19 mouse cellular contexts compared by ENCODE assay signal in genomic region chr17:44100906-44101305, GRCm38 (mm10). TPM values are rescaled to one million over a fixed set of nuclear protein-coding genes. Genes with fewer than 3 reads are reported as not detected.
DNase-seq lines count a peak whose midpoint lies in the region; ATAC-seq and TF ChIP-seq lines count a peak whose summit lies in the region.
"Had no signal": no experiment of that assay in that cellular context is flagged by ENCODE, and none has a peak within 500 bp of the region (broad histone marks: within the 10 kb centered on the region; RNA-seq: fewer than 3 reads in every experiment).

No protein-coding gene starts in this region.

- peak; percentile 91 for DNase-seq in heart, adult 11 months
- no peak for DNase-seq in heart, adult 8-10 months (ENCODE audit: low spot score)
- DNase-seq in midbrain, embryonic 11.5 days (ENCODE audit: low spot score, missing footprints): peak; percentile 69
- no peak for DNase-seq in midbrain, postnatal 0 days (ENCODE audit: low spot score)
- DNase-seq in lung, postnatal 36 days: peak; percentile 45
- no peak for DNase-seq in urinary bladder, adult 2 months (ENCODE audit: low spot score)
- DNase-seq in forebrain, embryonic 11.5 days (ENCODE audit: low spot score): no peak
- no peak for DNase-seq in retina, postnatal 1 day
- DNase-seq: cerebellum, adult 11-12 months; gastrocnemius, postnatal 10 days; heart, postnatal 14 days; kidney, adult 8-10 months had no signal

- H3K9me3 ChIP-seq in midbrain, embryonic 11.5 days (ENCODE audit: control insufficient read depth, low read length): no peaks in the 10 kb centered on the region
- no peaks in the 10 kb centered on the region for H3K9me3 ChIP-seq in midbrain, postnatal 0 days (ENCODE audit: low read length)
- no peaks in the 10 kb centered on the region for H3K9me3 ChIP-seq in forebrain, embryonic 11.5 days (ENCODE audit: control insufficient read depth, low read length)
- H3K9me3 ChIP-seq: heart, embryonic 10.5 days; hindbrain, embryonic 15.5 days; limb, embryonic 10.5 days had no signal

- no peaks in the 10 kb centered on the region for H3K36me3 ChIP-seq in midbrain, embryonic 11.5 days (ENCODE audit: control insufficient read depth, insufficient read depth, low read length)
- no peaks in the 10 kb centered on the region for H3K36me3 ChIP-seq in midbrain, postnatal 0 days (ENCODE audit: insufficient read depth, low read length)
- no peaks in the 10 kb centered on the region for H3K36me3 ChIP-seq in forebrain, embryonic 11.5 days (ENCODE audit: control insufficient read depth, insufficient read depth, low read length)
- H3K36me3 ChIP-seq: heart, embryonic 10.5 days; hindbrain, embryonic 15.5 days; limb, embryonic 10.5 days had no signal

- ATAC-seq in midbrain, embryonic 11.5 days (ENCODE audit: low FRiP score): no peak
- ATAC-seq in midbrain, postnatal 0 days (ENCODE audit: low FRiP score): no peak
- no peak for ATAC-seq in forebrain, embryonic 11.5 days (replicated peaks; ENCODE audit: low FRiP score)
- ATAC-seq: forebrain, embryonic 14.5 days; midbrain, embryonic 16.5 days; Patski had no signal

- peaks cover 7% of the 10 kb centered on the region; the same call in 1 of the 2 replicates for H3K4me1 ChIP-seq in midbrain, embryonic 11.5 days (ENCODE audit: control insufficient read depth, insufficient read depth, low read length)
- H3K4me1 ChIP-seq in midbrain, postnatal 0 days (ENCODE audit: insufficient read depth, low read length): peaks cover 8% of the 10 kb centered on the region
- H3K4me1 ChIP-seq in forebrain, embryonic 11.5 days (replicated peaks; ENCODE audit: control insufficient read depth, insufficient read depth, low read length): 0 out of 2 replicates have a peak, but pooled peaks cover 2% of the 10 kb centered on the region

- H3K4me3 ChIP-seq in midbrain, embryonic 11.5 days (ENCODE audit: low read depth, low read length): no peak overlapping the region
- no peak overlapping the region for H3K4me3 ChIP-seq in midbrain, postnatal 0 days (ENCODE audit: low read depth, low read length)
- no peak overlapping the region for H3K4me3 ChIP-seq in forebrain, embryonic 11.5 days (ENCODE audit: low read depth, low read length)
- H3K4me3 ChIP-seq: heart, embryonic 10.5 days; hindbrain, embryonic 15.5 days; limb, embryonic 10.5 days had no signal

- H3K27ac ChIP-seq in midbrain, embryonic 11.5 days (ENCODE audit: low read depth, low read length): no peak overlapping the region
- no peak overlapping the region for H3K27ac ChIP-seq in midbrain, postnatal 0 days (ENCODE audit: low read depth, low read length)
- no peak overlapping the region for H3K27ac ChIP-seq in forebrain, embryonic 11.5 days (ENCODE audit: low read depth, low read length)
- H3K27ac ChIP-seq: heart, embryonic 10.5 days; hindbrain, embryonic 15.5 days; limb, embryonic 10.5 days; macrophage had no signal

- no peaks in the 10 kb centered on the region for H3K27me3 ChIP-seq in midbrain, embryonic 11.5 days (ENCODE audit: control insufficient read depth, insufficient read depth, low read length)
- H3K27me3 ChIP-seq in midbrain, postnatal 0 days (ENCODE audit: insufficient read depth, low read length): no peaks in the 10 kb centered on the region
- H3K27me3 ChIP-seq in forebrain, embryonic 11.5 days (ENCODE audit: control insufficient read depth, insufficient read depth, low read length): no peaks in the 10 kb centered on the region
- H3K27me3 ChIP-seq: hindbrain, embryonic 15.5 days; Patski had no signal

- WGBS in midbrain, embryonic 11.5 days: 85% methylated on average over 9 of the region's 9 CpGs
- whole genome bisulfite sequencing in midbrain, postnatal 0 days: 87% methylated on average over 9 of the region's 9 CpGs
- WGBS in forebrain, embryonic 11.5 days: 80% methylated on average over 9 of the region's 9 CpGs

- H3K4me2 ChIP-seq in midbrain, embryonic 11.5 days: no peak overlapping the region
- H3K4me2 ChIP-seq in midbrain, postnatal 0 days (ENCODE audit: low read depth, low read length, poor library complexity, severe bottlenecking): no peak overlapping the region
- no peak overlapping the region for H3K4me2 ChIP-seq in forebrain, embryonic 11.5 days (ENCODE audit: low read depth, low read length, severe bottlenecking)
- H3K4me2 ChIP-seq: hindbrain, embryonic 15.5 days had no signal

- no peak overlapping the region for H3K9ac ChIP-seq in midbrain, embryonic 11.5 days (ENCODE audit: low read length)
- no peak overlapping the region for H3K9ac ChIP-seq in midbrain, postnatal 0 days (replicated peaks; ENCODE audit: low read length, poor library complexity, severe bottlenecking)
- no peak overlapping the region for H3K9ac ChIP-seq in forebrain, embryonic 11.5 days (ENCODE audit: low read length)
- H3K9ac ChIP-seq: hindbrain, embryonic 15.5 days had no signal

- TF ChIP-seq CTCF in midbrain, postnatal 0 days (IDR thresholded peaks at IDR 0.05): no peak

RNA-seq across cellular contexts. Expression of gene Enpp4, which starts 4.7 kb away (rescaled TPM):
- total RNA-seq in heart, adult 8-10 months (2022): 10 to 100 TPM; 24.1 to 29.6 (median 25.6) TPM
- 3.5 and 3.8 TPM in 2 replicates for polyA plus RNA-seq in midbrain, embryonic 11.5 days (2014; fragmentation: Nextera tagmentation; extraction: Ambion mirVana)
- 6.1 and 6.7 TPM in 2 replicates for total RNA-seq in midbrain, postnatal 0 days (2014; rRNA removed)
- 6.2 and 6.3 TPM in 2 replicates for polyA plus RNA-seq in midbrain, postnatal 0 days (2015; fragmentation: Nextera tagmentation; extraction: Ambion mirVana)
- polyA plus RNA-seq in urinary bladder, adult 2 months (2012; rRNA removed): 20.3 and 20.6 TPM in 2 replicates
- polyA plus RNA-seq in forebrain, embryonic 11.5 days (2014; fragmentation: Nextera tagmentation; extraction: Ambion mirVana): 4.5 and 5.0 TPM in 2 replicates

RNA-seq across cellular contexts. Expression of gene Enpp5, which starts 22.3 kb away (rescaled TPM):
- 10 to 100 TPM; 15.2 to 19.0 (median 16.9) TPM for total RNA-seq in heart, adult 8-10 months (2022)
- polyA plus RNA-seq in midbrain, embryonic 11.5 days (2014; fragmentation: Nextera tagmentation; extraction: Ambion mirVana): 11.5 and 15.3 TPM in 2 replicates
- total RNA-seq in midbrain, postnatal 0 days (2014; rRNA removed): 169 and 171 TPM in 2 replicates
- polyA plus RNA-seq in midbrain, postnatal 0 days (2015; fragmentation: Nextera tagmentation; extraction: Ambion mirVana): 110 and 117 TPM in 2 replicates
- polyA plus RNA-seq in urinary bladder, adult 2 months (2012; rRNA removed): 93.3 and 101 TPM in 2 replicates
- 8.1 and 10.9 TPM in 2 replicates for polyA plus RNA-seq in forebrain, embryonic 11.5 days (2014; fragmentation: Nextera tagmentation; extraction: Ambion mirVana)

Comparison
In these comparisons a context has a peak if more than half of its experiments do, and no peak if none do; other contexts are left out.
1. DNase-seq: peak in heart, adult 11 months (single experiment), midbrain, embryonic 11.5 days (single experiment) and lung, postnatal 36 days (single experiment); none in heart, adult 8-10 months (single experiment), midbrain, postnatal 0 days (single experiment), urinary bladder, adult 2 months (single experiment), forebrain, embryonic 11.5 days (single experiment) and retina, postnatal 1 day (single experiment).